Mouse (Mus musculus): ENCODE data around the gene Amph. TPM values are rescaled to one million over a fixed set of nuclear protein-coding genes. Genes with fewer than 3 reads are reported as not detected.

The Amph gene
- total and polyA plus RNA-seq, 2 experiments, result 0.09 TPM; not detected in 1

- no peak for TF ChIP-seq CTCF (IDR thresholded peaks at IDR 0.05; ENCODE audit: low read depth, low read length)
- no peak for TF ChIP-seq POLR2A (IDR thresholded peaks at IDR 0.05; ENCODE audit: extremely low read depth, insufficient read depth, low read length)
- no peaks in the 10 kb centered on the region for H3K79me2 ChIP-seq (ENCODE audit: control insufficient read depth, insufficient read depth, low read length)
- H3K4me3 ChIP-seq (ENCODE audit: insufficient read depth, low read depth, low read length), result no peak overlapping the region
- H3K9ac ChIP-seq (ENCODE audit: low read depth, low read length), result no peak overlapping the region
- WGBS, result 84% methylated on average over 4 of the region's 4 CpGs
- H3K36me3 ChIP-seq (ENCODE audit: control insufficient read depth, insufficient read depth, low read length), result no peaks in the 10 kb centered on the region
- no peaks in the 10 kb centered on the region for H3K27me3 ChIP-seq (ENCODE audit: control insufficient read depth, insufficient read depth, low read length)
- DNase-seq (ENCODE audit: extremely low read depth, low read depth, low spot score), result no peak
- H3K27ac ChIP-seq (replicated peaks; ENCODE audit: insufficient read depth, low read depth, low read length), result no peak overlapping the region
- H3K4me1 ChIP-seq (ENCODE audit: control insufficient read depth, insufficient read depth, low read length), result no peaks in the 10 kb centered on the region
These were observed 39.3 kb downstream of the Amph start for GRCm38 (mm10) chr13:18987266-18987665.

- no peaks in the 10 kb centered on the region for H3K79me2 ChIP-seq (ENCODE audit: control insufficient read depth, insufficient read depth, low read length)
- H3K4me3 ChIP-seq (ENCODE audit: insufficient read depth, low read depth, low read length), result no peak overlapping the region
- H3K27me3 ChIP-seq (ENCODE audit: control insufficient read depth, insufficient read depth, low read length), result no peaks in the 10 kb centered on the region
- no peaks in the 10 kb centered on the region for H3K36me3 ChIP-seq (ENCODE audit: control insufficient read depth, insufficient read depth, low read length)
- DNase-seq (ENCODE audit: extremely low read depth, low read depth, low spot score), result no peak
- no peaks in the 10 kb centered on the region for H3K4me1 ChIP-seq (ENCODE audit: control insufficient read depth, insufficient read depth, low read length)
- TF ChIP-seq POLR2A (IDR thresholded peaks at IDR 0.05; ENCODE audit: extremely low read depth, insufficient read depth, low read length) (no peak), CTCF (IDR thresholded peaks at IDR 0.05; ENCODE audit: low read depth, low read length) (no peak)
- H3K9ac ChIP-seq (ENCODE audit: low read depth, low read length), result no peak overlapping the region
- H3K27ac ChIP-seq (replicated peaks; ENCODE audit: insufficient read depth, low read depth, low read length), result no peak overlapping the region
- WGBS, result 81% methylated on average over 4 of the region's 4 CpGs
These were observed 40.3 kb downstream of the Amph start for GRCm38 (mm10) chr13:18988323-18988722.

GRCm38 (mm10) chr13:18989185-18989714 is 41.2 kb downstream of the Amph start:
- WGBS, result 77% methylated on average over 8 of the region's 8 CpGs
- Histone ChIP-seq H3K79me2 (ENCODE audit: control insufficient read depth, insufficient read depth, low read length) (no peaks in the 10 kb centered on the region), H3K36me3 (ENCODE audit: control insufficient read depth, insufficient read depth, low read length) (no peaks in the 10 kb centered on the region), H3K9ac (ENCODE audit: low read depth, low read length) (no peak overlapping the region), H3K4me3 (ENCODE audit: insufficient read depth, low read depth, low read length) (no peak overlapping the region), H3K4me1 (ENCODE audit: control insufficient read depth, insufficient read depth, low read length) (no peaks in the 10 kb centered on the region), H3K27me3 (ENCODE audit: control insufficient read depth, insufficient read depth, low read length) (no peaks in the 10 kb centered on the region), H3K27ac (replicated peaks; ENCODE audit: insufficient read depth, low read depth, low read length) (no peak overlapping the region)
- TF ChIP-seq CTCF (IDR thresholded peaks at IDR 0.05; ENCODE audit: low read depth, low read length) (no peak), POLR2A (IDR thresholded peaks at IDR 0.05; ENCODE audit: extremely low read depth, insufficient read depth, low read length) (no peak)
- DNase-seq (ENCODE audit: extremely low read depth, low read depth, low spot score), result no peak

GRCm38 (mm10) chr13:19002502-19002901 is 54.5 kb downstream of the Amph start:
- 88% methylated on average over 9 of the region's 9 CpGs for WGBS
- Histone ChIP-seq H3K4me1 (ENCODE audit: control insufficient read depth, insufficient read depth, low read length) (no peaks in the 10 kb centered on the region), H3K27ac (replicated peaks; ENCODE audit: insufficient read depth, low read depth, low read length) (no peak overlapping the region), H3K4me3 (ENCODE audit: insufficient read depth, low read depth, low read length) (no peak overlapping the region), H3K9ac (ENCODE audit: low read depth, low read length) (no peak overlapping the region), H3K27me3 (ENCODE audit: control insufficient read depth, insufficient read depth, low read length) (no peaks in the 10 kb centered on the region), H3K36me3 (ENCODE audit: control insufficient read depth, insufficient read depth, low read length) (no peaks in the 10 kb centered on the region), H3K79me2 (ENCODE audit: control insufficient read depth, insufficient read depth, low read length) (no peaks in the 10 kb centered on the region)
- DNase-seq (ENCODE audit: extremely low read depth, low read depth, low spot score), result no peak
- TF ChIP-seq POLR2A (IDR thresholded peaks at IDR 0.05; ENCODE audit: extremely low read depth, insufficient read depth, low read length), result no peak
- TF ChIP-seq CTCF (IDR thresholded peaks at IDR 0.05; ENCODE audit: low read depth, low read length), result no peak

GRCm38 (mm10) chr13:19004406-19004805 is 56.4 kb downstream of the Amph start:
- H3K4me3 ChIP-seq (ENCODE audit: insufficient read depth, low read depth, low read length), result no peak overlapping the region
- H3K79me2 ChIP-seq (ENCODE audit: control insufficient read depth, insufficient read depth, low read length), result no peaks in the 10 kb centered on the region
- H3K9ac ChIP-seq (ENCODE audit: low read depth, low read length), result no peak overlapping the region
- no peak overlapping the region for H3K27ac ChIP-seq (replicated peaks; ENCODE audit: insufficient read depth, low read depth, low read length)
- WGBS, result 76% methylated on average over 5 of the region's 5 CpGs
- no peak for DNase-seq (ENCODE audit: extremely low read depth, low read depth, low spot score)
- no peaks in the 10 kb centered on the region for H3K36me3 ChIP-seq (ENCODE audit: control insufficient read depth, insufficient read depth, low read length)
- H3K27me3 ChIP-seq (ENCODE audit: control insufficient read depth, insufficient read depth, low read length), result no peaks in the 10 kb centered on the region
- H3K4me1 ChIP-seq (ENCODE audit: control insufficient read depth, insufficient read depth, low read length), result no peaks in the 10 kb centered on the region
- TF ChIP-seq POLR2A (IDR thresholded peaks at IDR 0.05; ENCODE audit: extremely low read depth, insufficient read depth, low read length) (no peak), CTCF (IDR thresholded peaks at IDR 0.05; ENCODE audit: low read depth, low read length) (no peak)

GRCm38 (mm10) chr13:19008440-19008839 is 60.4 kb downstream of the Amph start:
- Histone ChIP-seq H3K4me1 (ENCODE audit: control insufficient read depth, insufficient read depth, low read length) (no peaks in the 10 kb centered on the region), H3K27me3 (ENCODE audit: control insufficient read depth, insufficient read depth, low read length) (no peaks in the 10 kb centered on the region), H3K36me3 (ENCODE audit: control insufficient read depth, insufficient read depth, low read length) (no peaks in the 10 kb centered on the region), H3K27ac (replicated peaks; ENCODE audit: insufficient read depth, low read depth, low read length) (no peak overlapping the region), H3K4me3 (ENCODE audit: insufficient read depth, low read depth, low read length) (no peak overlapping the region), H3K9ac (ENCODE audit: low read depth, low read length) (no peak overlapping the region), H3K79me2 (ENCODE audit: control insufficient read depth, insufficient read depth, low read length) (no peaks in the 10 kb centered on the region)
- 70% methylated on average over 3 of the region's 3 CpGs for WGBS
- TF ChIP-seq POLR2A (IDR thresholded peaks at IDR 0.05; ENCODE audit: extremely low read depth, insufficient read depth, low read length) (no peak), CTCF (IDR thresholded peaks at IDR 0.05; ENCODE audit: low read depth, low read length) (no peak)
- no peak for DNase-seq (ENCODE audit: extremely low read depth, low read depth, low spot score)
